Mouse (Mus musculus) kidney, adult 2 months (tissue): ENCODE results near the gene Adamts20.

Source experiments
- CTCF ChIP-seq: fragments of 200-500 bp; conservative IDR thresholded peaks from 2 replicates; pipeline ENCODE4 v1.5.1; 2011; ENCODE audit warnings: low read depth, mild to moderate bottlenecking, control low read depth, low read length, moderate library complexity, mixed read lengths; ENCODE audit not compliant: insufficient read depth, insufficient read length
- POLR2A ChIP-seq: fragments of 200-500 bp; IDR thresholded peaks from one replicate; pipeline ENCODE4 v1.6.1; 2011; ENCODE audit warnings: low read depth, low read length, control low read depth

DNA sequence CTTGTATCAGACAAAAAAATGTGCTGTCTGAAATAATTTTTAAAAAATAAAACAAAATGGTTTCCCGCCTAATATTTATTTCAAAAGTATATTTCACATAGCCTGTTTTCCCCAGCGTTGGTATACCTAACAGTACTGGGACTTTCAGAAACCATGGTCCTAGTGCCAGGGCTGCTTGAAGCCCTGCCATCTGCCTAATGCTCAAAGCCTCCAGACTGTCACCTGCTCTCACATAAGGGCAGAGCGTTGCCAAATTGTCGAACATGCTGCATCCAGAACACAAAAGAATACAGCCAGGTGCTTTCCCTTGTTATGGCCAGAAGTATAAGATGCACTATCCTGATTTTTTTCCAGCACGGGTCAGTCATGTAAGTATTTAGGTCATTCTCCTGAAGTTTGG lies 209.7 kb downstream of the Adamts20 start:
- TF ChIP-seq CTCF (no peak), POLR2A (no peak)
